Mouse (Mus musculus) ovary, adult 2 months (tissue): ENCODE data around the gene Pla2g10. TPM values are rescaled to one million over a fixed set of nuclear protein-coding genes. Genes with fewer than 3 reads are reported as not detected.

ENCODE experiments used
- polyA plus RNA-seq: library from polyadenylated mRNA; depleted of rRNA; stranded (reverse); fragments of >200 nt; gene quantifications from 2 replicates; pipeline ENCODE4 v1.2.3, GENCODE M21; 2012; rRNA removed

The Pla2g10 gene
- 0.37 and 1.6 TPM in 2 replicates for polyA plus RNA-seq

DNA sequence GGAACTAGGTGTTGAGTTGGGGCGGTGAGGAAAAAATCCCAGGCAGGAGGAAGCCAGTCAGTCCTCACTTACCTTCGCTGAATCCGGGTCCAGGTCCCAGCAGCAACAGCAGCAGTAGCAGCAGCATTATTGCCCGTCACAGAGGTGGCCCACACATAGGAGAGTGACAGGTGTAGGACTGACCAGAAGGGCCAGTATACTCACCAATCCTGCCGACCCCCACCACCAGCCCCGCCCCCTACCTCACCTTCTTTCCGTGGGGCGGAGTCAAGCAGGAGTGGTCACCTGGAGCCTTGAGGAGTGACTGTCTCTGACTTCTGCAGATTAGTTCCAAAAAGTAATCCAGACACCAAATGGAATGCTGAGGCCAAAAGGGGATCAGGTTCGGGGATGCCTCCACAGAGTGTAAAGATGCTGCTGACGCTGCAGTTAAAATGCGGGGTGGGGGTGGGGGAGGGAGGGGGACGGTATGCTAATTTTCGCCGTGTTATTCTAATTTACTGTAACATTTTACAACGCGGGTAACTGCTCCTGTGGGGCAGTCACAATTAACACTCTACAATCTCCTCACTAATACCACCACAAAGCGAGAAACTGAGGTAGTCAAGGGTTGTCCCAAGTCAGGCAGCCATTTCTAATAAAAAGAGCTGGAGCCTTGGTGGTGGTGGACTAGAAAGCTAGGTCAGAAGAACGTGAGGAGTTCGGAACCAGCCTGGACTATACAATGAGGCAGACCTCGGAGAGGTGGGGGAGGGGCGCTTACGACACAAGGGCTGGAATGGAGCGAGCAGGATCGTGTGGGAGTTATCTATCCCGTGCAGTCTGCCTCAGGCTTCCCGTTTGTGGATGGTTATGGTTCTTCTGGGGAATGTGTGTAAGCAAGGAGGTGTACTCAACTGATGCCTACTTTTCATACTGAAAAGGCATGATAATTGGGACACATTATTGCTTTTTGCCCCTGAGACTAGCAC lies at the start of gene Pla2g10:
Gene Pla2g10 (minus strand): TSS at position 699 of the 971 bp plus-strand sequence.

DNA sequence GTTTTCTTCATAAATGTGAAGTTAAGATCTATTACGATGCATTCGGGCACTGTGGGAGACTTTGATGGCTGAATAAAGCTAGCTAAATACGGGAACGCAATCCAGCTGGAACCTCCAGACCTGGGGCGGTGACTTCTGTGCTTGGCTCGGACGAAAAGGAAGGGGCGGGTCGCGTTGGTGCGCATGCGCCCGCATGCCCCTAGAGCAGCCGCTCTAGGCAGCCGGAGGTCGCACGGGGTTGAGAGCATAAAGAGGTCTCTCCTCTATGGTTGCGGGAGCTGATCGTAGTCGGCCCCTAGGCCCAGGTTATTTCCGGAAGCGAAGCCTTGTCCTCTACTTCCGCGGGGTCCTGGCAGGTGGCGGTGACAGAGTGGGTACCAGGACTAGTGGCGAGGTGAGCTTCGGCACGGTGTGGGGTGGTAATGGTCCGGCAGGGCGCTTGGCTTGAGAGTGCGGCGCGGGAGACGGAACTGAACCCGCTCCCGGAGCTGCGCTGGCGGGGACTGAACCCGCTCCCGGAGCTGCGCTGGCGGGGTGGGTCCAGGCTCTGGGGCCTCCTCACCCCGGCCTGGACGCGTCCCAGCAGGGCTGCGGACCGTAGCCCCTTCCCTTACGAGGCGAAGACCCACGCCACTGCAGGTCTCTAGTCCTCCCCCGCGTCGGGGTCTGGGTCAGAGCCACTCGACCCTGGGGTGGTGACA lies 58.9 kb downstream of the Pla2g10 start, which contains the start of the genes Bfar and 3110001I22Rik:
Gene Bfar (plus strand): TSS at position 174 of the 701 bp plus-strand sequence.
Gene 3110001I22Rik (plus strand): TSS at position 245 of the 701 bp plus-strand sequence.

DNA sequence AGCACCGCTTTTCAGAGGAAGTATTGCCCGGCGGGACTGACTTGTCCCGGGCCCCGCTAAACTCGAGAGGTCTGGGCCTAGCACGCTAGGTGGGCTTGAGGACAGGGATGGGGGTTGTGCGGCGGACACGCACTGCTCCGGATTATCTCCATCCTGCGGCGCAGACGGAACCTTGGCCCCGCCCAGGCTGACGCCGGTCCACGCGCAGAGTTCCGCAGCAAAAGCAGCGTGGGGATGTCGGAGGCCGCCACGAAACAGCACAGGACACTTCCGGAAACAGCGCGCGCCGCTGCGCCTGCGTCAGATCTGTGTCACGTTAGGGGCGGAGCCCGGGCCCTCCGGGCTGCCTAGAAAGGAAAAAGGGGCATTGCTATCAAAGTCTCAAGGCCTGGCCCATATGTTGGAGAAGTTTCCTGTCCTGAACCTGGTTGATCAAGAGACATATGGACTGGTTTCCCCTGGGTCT lies 62.9 kb downstream of the Pla2g10 start, which contains the start of gene Parn:
Gene Parn (minus strand): TSS at position 293 of the 466 bp plus-strand sequence.

Other genes starting within 250 kb of the Pla2g10 start
- gene Parn, start 62.8 kb downstream of the Pla2g10 start, polyA plus RNA-seq = 23.0 and 25.4 TPM in 2 replicates
- gene Bfar, start 59.1 kb downstream of the Pla2g10 start, polyA plus RNA-seq = 15.2 and 23.7 TPM in 2 replicates
- gene 3110001I22Rik, start 59.1 kb downstream of the Pla2g10 start, polyA plus RNA-seq = 1.4 and 1.7 TPM in 2 replicates
- gene Rrn3, start 49.7 kb upstream of the Pla2g10 start, polyA plus RNA-seq = 10.1 and 10.7 TPM in 2 replicates
- 74.3 and 74.7 TPM in 2 replicates for gene Ntan1, start 87.9 kb upstream of the Pla2g10 start, polyA plus RNA-seq
- gene Pdxdc1, start 172.1 kb upstream of the Pla2g10 start, polyA plus RNA-seq = 70.8 and 92.7 TPM in 2 replicates
- gene Mpv17l, start 172.2 kb upstream of the Pla2g10 start, polyA plus RNA-seq = 4.1 and 5.8 TPM in 2 replicates